Mouse (Mus musculus): ENCODE measurements at regions not wholly inside any gene's neighbourhood (a gene's known extent, or its start where the extent isn't known, plus 50 kb on each side); places are given as distances from the start of the nearest gene placed in this dataset.
A peak's percentile ranks its signal among the peaks of the same experiment; 100 is the strongest.

DNA sequence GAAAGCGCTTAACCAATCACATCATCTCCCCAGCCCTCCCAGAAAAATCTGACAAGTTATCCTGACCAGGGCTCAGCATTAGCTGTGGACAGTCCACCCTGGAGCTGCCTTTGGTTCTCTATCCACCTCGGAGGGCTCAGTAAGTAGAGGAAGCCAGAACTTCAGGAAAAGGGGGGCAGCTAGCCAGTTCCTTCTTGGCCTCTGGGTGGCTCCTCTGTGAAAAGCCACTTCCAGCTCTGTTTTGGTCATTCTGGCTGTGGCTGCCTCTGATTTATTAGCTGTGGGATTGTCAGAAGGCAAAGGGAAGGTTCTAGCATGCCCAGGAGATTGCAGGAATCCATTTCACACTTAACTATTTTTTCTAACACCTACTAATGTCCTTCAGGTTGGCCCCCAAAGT, 59.6 kb upstream of the Cux1 start:
- H3K79me2 ChIP-seq (ENCODE audit: control insufficient read depth, insufficient read depth) = no peaks in the 10 kb centered on the region
- H3K4me2 ChIP-seq (ENCODE audit: low read depth) = no peak overlapping the region
- H3K27me3 ChIP-seq (ENCODE audit: control insufficient read depth, insufficient read depth, insufficient read length) = no peaks in the 10 kb centered on the region
- TF ChIP-seq USF1 (IDR thresholded peaks at IDR 0.05; ENCODE audit: low read depth) (no peak), REST (IDR thresholded peaks at IDR 0.05; ENCODE audit: insufficient read depth, insufficient read length) (no peak), TCF12 (IDR thresholded peaks at IDR 0.05; ENCODE audit: insufficient read depth, poor library complexity, severe bottlenecking) (no peak), MAX (IDR thresholded peaks at IDR 0.05; ENCODE audit: low read depth) (no peak), TCF3 (IDR thresholded peaks at IDR 0.05; ENCODE audit: insufficient read length, low read depth) (no peak), POLR2A (IDR thresholded peaks at IDR 0.05; ENCODE audit: insufficient read length, low read depth) (no peak), E2F4 (IDR thresholded peaks at IDR 0.05; ENCODE audit: insufficient read depth) (no peak), SRF (IDR thresholded peaks at IDR 0.05; ENCODE audit: control insufficient read depth, insufficient read length, low read depth) (no peak), CEBPB (IDR thresholded peaks at IDR 0.05; ENCODE audit: insufficient read depth, poor library complexity, severe bottlenecking) (no peak), MYOD1 (IDR thresholded peaks at IDR 0.05; ENCODE audit: control insufficient read depth in 1 of 3, insufficient read length in 2 of 3, low read depth in 2 of 3) (no peak), POLR2AphosphoS2 (IDR thresholded peaks at IDR 0.05; ENCODE audit: insufficient read length, low read depth) (no peak), MYOG (IDR thresholded peaks at IDR 0.05; ENCODE audit: control insufficient read depth in 1 of 3, insufficient read depth in 1 of 3, insufficient read length in 2 of 3, low read depth in 2 of 3) (no peak)
- H3K36me3 ChIP-seq (ENCODE audit: control insufficient read depth, insufficient read depth) = no peaks in the 10 kb centered on the region
- no peak overlapping the region for H3ac ChIP-seq (ENCODE audit: control insufficient read depth, insufficient read length)
- no peak overlapping the region for H3K4me3 ChIP-seq

DNA sequence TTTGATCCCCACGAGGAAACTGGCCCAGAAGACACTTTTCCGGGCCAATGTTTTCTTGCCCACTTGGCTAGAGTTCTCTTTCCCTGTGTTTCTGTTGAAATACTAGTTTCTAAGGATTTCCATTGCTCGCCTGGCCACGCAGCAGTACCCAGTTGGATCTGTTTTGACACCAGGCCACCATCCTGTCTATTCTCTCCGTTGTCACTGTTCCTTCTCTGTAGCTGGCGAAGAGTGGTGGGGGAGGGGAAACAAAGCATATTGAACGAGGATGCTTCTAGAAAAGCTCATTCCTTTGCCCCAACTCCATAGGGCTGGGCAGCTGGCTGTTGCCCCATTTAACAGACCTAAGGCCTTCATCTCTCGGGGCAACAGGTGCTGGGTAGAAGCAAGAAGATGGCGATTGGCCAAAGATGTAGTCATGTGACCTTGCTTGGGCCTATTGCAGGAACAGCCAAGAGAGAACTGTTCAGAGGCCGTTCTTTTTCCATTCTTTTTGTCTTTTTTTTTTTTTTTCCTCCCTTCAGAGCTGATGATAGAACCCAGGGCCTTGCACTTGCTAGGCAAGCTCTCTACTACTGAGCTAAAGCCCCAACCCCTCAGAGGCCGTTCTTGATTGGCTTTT, 60.5 kb upstream of the Cux1 start:
- no peak for TF ChIP-seq POLR2A (IDR thresholded peaks at IDR 0.05; ENCODE audit: insufficient read length, low read depth)
- no peak for TF ChIP-seq E2F4 (IDR thresholded peaks at IDR 0.05; ENCODE audit: insufficient read depth)
- no peak for TF ChIP-seq MYOD1 (IDR thresholded peaks at IDR 0.05; ENCODE audit: control insufficient read depth in 1 of 3, insufficient read length in 2 of 3, low read depth in 2 of 3)
- TF ChIP-seq MAX (IDR thresholded peaks at IDR 0.05; ENCODE audit: low read depth) = no peak
- TF ChIP-seq REST (IDR thresholded peaks at IDR 0.05; ENCODE audit: insufficient read depth, insufficient read length) = no peak
- no peak for TF ChIP-seq MYOG (IDR thresholded peaks at IDR 0.05; ENCODE audit: control insufficient read depth in 1 of 3, insufficient read depth in 1 of 3, insufficient read length in 2 of 3, low read depth in 2 of 3)
- no peak for TF ChIP-seq POLR2AphosphoS2 (IDR thresholded peaks at IDR 0.05; ENCODE audit: insufficient read length, low read depth)
- TF ChIP-seq USF1 (IDR thresholded peaks at IDR 0.05; ENCODE audit: low read depth) = no peak
- TF ChIP-seq TCF12 (IDR thresholded peaks at IDR 0.05; ENCODE audit: insufficient read depth, poor library complexity, severe bottlenecking) = no peak
- no peak for TF ChIP-seq TCF3 (IDR thresholded peaks at IDR 0.05; ENCODE audit: insufficient read length, low read depth)
- no peak for TF ChIP-seq SRF (IDR thresholded peaks at IDR 0.05; ENCODE audit: control insufficient read depth, insufficient read length, low read depth)
- no peak for TF ChIP-seq CEBPB (IDR thresholded peaks at IDR 0.05; ENCODE audit: insufficient read depth, poor library complexity, severe bottlenecking)
- no peak overlapping the region for H3K4me3 ChIP-seq
- no peaks in the 10 kb centered on the region for H3K79me2 ChIP-seq (ENCODE audit: control insufficient read depth, insufficient read depth)

DNA sequence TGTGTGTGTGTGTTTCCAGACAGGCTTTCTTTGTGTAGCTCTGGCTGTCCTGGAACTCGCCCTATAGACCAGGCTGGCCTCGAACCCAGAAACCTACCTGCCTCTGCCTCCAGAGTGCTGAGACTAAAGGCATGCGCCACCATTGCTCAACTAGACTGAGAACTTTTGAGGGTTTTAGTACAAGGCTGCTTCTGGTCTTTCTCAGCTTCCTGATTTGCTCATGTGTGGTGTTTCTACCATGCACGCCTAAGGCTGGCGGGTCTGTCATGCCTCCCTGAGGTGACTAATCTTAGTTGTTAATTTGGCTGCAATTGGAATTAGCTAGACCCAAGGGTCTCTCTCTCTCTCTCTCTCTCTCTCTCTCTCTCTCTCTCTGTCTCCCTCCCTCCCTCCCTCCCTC, 61.2 kb upstream of the Cux1 start:
- no peak for TF ChIP-seq TCF3 (IDR thresholded peaks at IDR 0.05; ENCODE audit: insufficient read length, low read depth)
- no peak for TF ChIP-seq CEBPB (IDR thresholded peaks at IDR 0.05; ENCODE audit: insufficient read depth, poor library complexity, severe bottlenecking)
- TF ChIP-seq USF1 (IDR thresholded peaks at IDR 0.05; ENCODE audit: low read depth) = no peak
- no peak for TF ChIP-seq REST (IDR thresholded peaks at IDR 0.05; ENCODE audit: insufficient read depth, insufficient read length)
- no peak for TF ChIP-seq POLR2A (IDR thresholded peaks at IDR 0.05; ENCODE audit: insufficient read length, low read depth)
- TF ChIP-seq MAX (IDR thresholded peaks at IDR 0.05; ENCODE audit: low read depth) = no peak
- no peak for TF ChIP-seq TCF12 (IDR thresholded peaks at IDR 0.05; ENCODE audit: insufficient read depth, poor library complexity, severe bottlenecking)
- no peak for TF ChIP-seq E2F4 (IDR thresholded peaks at IDR 0.05; ENCODE audit: insufficient read depth)
- TF ChIP-seq SRF (IDR thresholded peaks at IDR 0.05; ENCODE audit: control insufficient read depth, insufficient read length, low read depth) = no peak
- TF ChIP-seq MYOG (IDR thresholded peaks at IDR 0.05; ENCODE audit: control insufficient read depth in 1 of 3, insufficient read depth in 1 of 3, insufficient read length in 2 of 3, low read depth in 2 of 3) = no peak
- TF ChIP-seq POLR2AphosphoS2 (IDR thresholded peaks at IDR 0.05; ENCODE audit: insufficient read length, low read depth) = no peak
- TF ChIP-seq MYOD1 (IDR thresholded peaks at IDR 0.05; ENCODE audit: control insufficient read depth in 1 of 3, insufficient read length in 2 of 3, low read depth in 2 of 3) = no peak
- Histone ChIP-seq H3K4me2 (ENCODE audit: low read depth) (no peak overlapping the region), H3K27me3 (ENCODE audit: control insufficient read depth, insufficient read depth, insufficient read length) (no peaks in the 10 kb centered on the region), H3K79me2 (ENCODE audit: control insufficient read depth, insufficient read depth) (no peaks in the 10 kb centered on the region), H3K36me3 (ENCODE audit: control insufficient read depth, insufficient read depth) (no peaks in the 10 kb centered on the region), H3K4me3 (no peak overlapping the region), H3ac (ENCODE audit: control insufficient read depth, insufficient read length) (no peak overlapping the region)

More for the DNA sequence above, 60.5 kb upstream of the Cux1 start:
- H3K4me2 ChIP-seq (ENCODE audit: low read depth) = no peak overlapping the region
- H3ac ChIP-seq (ENCODE audit: control insufficient read depth, insufficient read length) = no peak overlapping the region
- no peaks in the 10 kb centered on the region for H3K36me3 ChIP-seq (ENCODE audit: control insufficient read depth, insufficient read depth)
- no peaks in the 10 kb centered on the region for H3K27me3 ChIP-seq (ENCODE audit: control insufficient read depth, insufficient read depth, insufficient read length)

DNA sequence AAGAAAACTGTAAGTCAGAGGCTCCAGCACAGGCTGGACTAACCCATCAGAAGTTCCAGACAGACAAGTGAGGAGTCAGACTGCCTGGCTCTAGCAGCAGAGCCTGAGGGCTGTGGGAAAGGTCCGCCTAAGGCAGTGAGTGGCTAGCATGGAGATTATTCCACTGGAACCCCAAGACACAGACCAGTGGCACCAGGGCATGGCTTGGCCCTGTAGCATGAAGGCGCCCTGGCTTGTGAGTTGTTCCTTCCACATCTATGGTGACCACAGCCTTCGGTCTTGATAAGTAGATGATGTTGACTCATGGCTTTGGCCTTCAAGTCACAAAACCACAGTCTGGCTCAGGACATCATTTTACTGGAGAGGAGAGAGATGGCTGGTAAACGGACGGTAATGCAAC, 60.7 kb upstream of the Myl10 start:
- peak overlapping the region; percentile 58 for H3K4me2 ChIP-seq (ENCODE audit: low read depth)
- no peaks in the 10 kb centered on the region for H3K36me3 ChIP-seq (ENCODE audit: control insufficient read depth, insufficient read depth)
- H3K4me3 ChIP-seq = no peak overlapping the region
- no peak for TF ChIP-seq REST (IDR thresholded peaks at IDR 0.05; ENCODE audit: insufficient read depth, insufficient read length)
- TF ChIP-seq MYOD1 (IDR thresholded peaks at IDR 0.05; ENCODE audit: control insufficient read depth in 1 of 3, insufficient read length in 2 of 3, low read depth in 2 of 3) = no peak
- no peak for TF ChIP-seq TCF3 (IDR thresholded peaks at IDR 0.05; ENCODE audit: insufficient read length, low read depth)
- TF ChIP-seq POLR2A (IDR thresholded peaks at IDR 0.05; ENCODE audit: insufficient read length, low read depth) = no peak
- no peak for TF ChIP-seq SRF (IDR thresholded peaks at IDR 0.05; ENCODE audit: control insufficient read depth, insufficient read length, low read depth)
- TF ChIP-seq CEBPB (IDR thresholded peaks at IDR 0.05; ENCODE audit: insufficient read depth, poor library complexity, severe bottlenecking) = no peak
- no peak for TF ChIP-seq TCF12 (IDR thresholded peaks at IDR 0.05; ENCODE audit: insufficient read depth, poor library complexity, severe bottlenecking)
- no peak for TF ChIP-seq POLR2AphosphoS2 (IDR thresholded peaks at IDR 0.05; ENCODE audit: insufficient read length, low read depth)
- TF ChIP-seq MYOG (IDR thresholded peaks at IDR 0.05; ENCODE audit: control insufficient read depth in 1 of 3, insufficient read depth in 1 of 3, insufficient read length in 2 of 3, low read depth in 2 of 3) = no peak
- no peak for TF ChIP-seq USF1 (IDR thresholded peaks at IDR 0.05; ENCODE audit: low read depth)
- TF ChIP-seq E2F4 (IDR thresholded peaks at IDR 0.05; ENCODE audit: insufficient read depth) = no peak
- TF ChIP-seq MAX (IDR thresholded peaks at IDR 0.05; ENCODE audit: low read depth) = no peak
- no peak overlapping the region for H3ac ChIP-seq (ENCODE audit: control insufficient read depth, insufficient read length)
- H3K27me3 ChIP-seq (ENCODE audit: control insufficient read depth, insufficient read depth, insufficient read length) = no peaks in the 10 kb centered on the region
- H3K79me2 ChIP-seq (ENCODE audit: control insufficient read depth, insufficient read depth) = no peaks in the 10 kb centered on the region

Data from myocyte (in vitro differentiated cells).